Mouse (Mus musculus) splenic B cell, adult 2 months (primary cell): ENCODE measurements around the gene Olfr1178.
A peak's percentile ranks its signal among the peaks of the same experiment; 100 is the strongest.

ENCODE experiments used
- DNase-seq: peaks from one replicate; pipeline ENCODE4 v3.0.0-alpha.2; 2011; ENCODE audit warnings: low read depth, low spot score
- H3K27me3 ChIP-seq: 2 replicates; pipeline ENCODE4 v1.6.1; 2012; ENCODE audit warnings: mild to moderate bottlenecking, low read length, moderate library complexity, mixed read lengths; ENCODE audit not compliant: control insufficient read depth, poor library complexity, insufficient read depth, severe bottlenecking
- H3K36me3 ChIP-seq: 2 replicates; pipeline ENCODE4 v1.6.1; 2012; ENCODE audit warnings: mild to moderate bottlenecking, low read length, moderate library complexity, mixed read lengths; ENCODE audit not compliant: control insufficient read depth, poor library complexity, insufficient read depth, severe bottlenecking

The Olfr1178 gene

DNA sequence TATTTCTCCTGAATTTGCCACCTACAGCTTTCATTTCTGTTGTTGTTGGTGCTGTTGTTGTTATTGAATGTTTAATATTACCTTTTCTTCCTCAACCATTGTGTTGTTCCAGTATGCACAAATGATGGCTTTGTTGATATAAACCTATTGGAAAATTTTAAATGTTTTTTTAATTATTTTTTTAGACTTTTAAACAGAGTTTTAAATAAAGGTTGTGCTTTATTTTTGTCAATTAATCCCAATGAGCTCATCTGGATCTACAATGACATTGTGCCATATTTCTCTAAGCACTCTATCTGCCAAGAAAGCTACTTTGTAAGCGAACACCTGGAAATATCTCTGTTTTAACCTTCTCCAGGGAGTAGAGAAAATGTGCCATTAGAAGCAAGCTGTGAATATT lies at the start of gene Olfr1178:
TSS of gene Olfr1178 (plus strand) at position 301 of the 400 bp plus-strand sequence.
- Histone ChIP-seq H3K27me3 (no peaks in the 10 kb centered on the region), H3K36me3 (no peaks in the 10 kb centered on the region)
- DNase-seq, result no peak

DNA sequence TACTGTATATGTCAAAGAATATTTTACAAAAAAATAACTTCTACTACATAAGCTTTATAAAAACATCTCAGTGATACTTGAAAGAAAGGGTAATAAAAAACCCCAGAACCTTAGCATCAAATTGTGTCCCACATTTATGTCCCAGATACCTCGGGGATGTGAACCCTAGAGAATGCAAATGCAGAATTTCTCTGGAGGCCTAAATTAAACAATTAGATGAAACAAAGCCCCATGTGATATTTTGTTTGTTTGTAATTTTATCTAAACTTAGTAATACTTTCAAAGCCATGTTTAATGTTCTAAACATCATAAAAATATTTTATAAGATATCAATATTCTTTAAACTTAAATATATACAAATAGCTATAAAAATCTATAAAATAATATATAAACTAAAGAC lies 40.5 kb upstream of the Olfr1178 start, which contains the start of gene Olfr1177-ps:
TSS of gene Olfr1177-ps (minus strand) at position 101 of the 400 bp plus-strand sequence.
- no peaks in the 10 kb centered on the region for H3K27me3 ChIP-seq
- DNase-seq, result no peak
- no peaks in the 10 kb centered on the region for H3K36me3 ChIP-seq

DNA sequence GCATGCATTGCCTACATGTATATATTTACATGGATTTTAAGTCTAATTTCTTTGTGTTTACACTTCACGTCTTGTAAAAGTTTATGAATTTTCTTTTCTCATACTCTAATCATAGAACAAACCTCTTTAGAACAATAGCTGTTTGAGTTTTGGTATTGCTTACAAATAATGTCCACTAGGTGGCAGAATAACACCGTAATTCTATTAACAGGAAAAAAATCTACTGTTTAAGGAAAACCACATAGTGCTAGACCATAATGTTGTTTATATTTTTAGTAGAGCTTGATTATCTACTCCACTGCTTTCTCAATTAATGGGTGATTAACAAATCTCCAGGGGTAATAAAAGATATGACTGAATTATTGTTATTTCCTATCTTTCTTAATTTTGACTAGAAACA lies 30.6 kb upstream of the Olfr1178 start:
- peak; percentile 9 for DNase-seq
- no peaks in the 10 kb centered on the region for H3K36me3 ChIP-seq
- H3K27me3 ChIP-seq, result no peaks in the 10 kb centered on the region

DNA sequence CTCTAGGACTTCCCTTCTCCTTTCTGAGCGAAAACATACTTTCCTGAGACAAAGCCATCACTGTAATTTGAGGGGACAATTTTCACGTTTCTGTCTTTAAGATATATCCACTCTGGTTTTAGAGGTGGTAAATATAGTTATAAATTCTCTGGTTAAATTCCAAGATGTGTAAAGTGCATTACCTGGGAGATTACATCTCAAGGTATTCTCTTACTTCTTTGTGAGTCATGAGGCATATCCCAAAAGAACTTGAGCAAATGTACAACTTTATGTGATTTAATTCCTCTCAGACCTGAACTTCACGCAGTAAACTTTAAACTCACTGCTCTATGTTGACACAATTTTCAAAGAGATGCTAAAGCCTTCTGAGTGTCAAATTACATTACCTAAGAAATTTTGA lies 19.5 kb downstream of the Olfr1178 start, which contains the start of gene Olfr1179:
TSS of gene Olfr1179 (minus strand) at position 101 of the 400 bp plus-strand sequence.
- Histone ChIP-seq H3K27me3 (no peaks in the 10 kb centered on the region), H3K36me3 (no peaks in the 10 kb centered on the region)
- DNase-seq, result no peak

DNA sequence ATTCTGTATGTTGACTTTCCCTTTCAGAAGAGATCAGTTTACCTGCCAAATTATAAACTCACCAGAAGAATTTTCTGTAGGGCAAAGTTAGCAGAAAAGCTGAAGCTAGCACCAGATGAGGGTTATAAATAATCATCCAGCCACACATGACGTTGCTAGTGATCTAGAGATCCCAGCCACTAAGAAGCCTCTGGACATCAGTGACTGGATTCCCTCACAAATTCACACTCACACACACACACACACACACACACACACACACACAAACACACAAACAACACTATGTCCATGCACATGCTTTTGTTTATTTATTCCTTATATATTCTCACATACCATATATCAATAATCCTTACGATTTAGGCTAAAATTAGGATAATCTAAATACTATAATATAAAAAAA lies 32.2 kb downstream of the Olfr1178 start, which contains the start of gene Olfr1180:
TSS of gene Olfr1180 (minus strand) at position 101 of the 400 bp plus-strand sequence.
- Histone ChIP-seq H3K36me3 (no peaks in the 10 kb centered on the region), H3K27me3 (no peaks in the 10 kb centered on the region)
- no peak for DNase-seq

DNA sequence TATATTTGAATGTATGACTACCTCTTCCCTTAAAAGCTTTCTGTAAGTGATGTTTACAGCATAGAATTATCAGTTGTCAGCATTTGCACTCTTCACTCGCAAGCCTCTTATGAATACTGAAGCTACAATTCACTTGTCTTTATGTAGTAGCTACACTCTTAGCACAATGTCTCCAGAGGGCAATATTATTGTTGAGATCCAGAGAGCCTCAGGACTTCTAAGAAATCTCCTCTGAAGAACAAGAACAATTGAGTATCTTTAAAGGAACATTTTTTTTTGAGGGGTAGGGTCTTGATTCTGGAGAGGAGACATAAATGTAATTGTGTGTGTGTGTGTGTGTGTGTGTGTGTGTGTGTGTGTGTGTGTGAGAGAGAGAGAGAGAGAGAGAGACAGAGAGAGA lies 39.2 kb downstream of the Olfr1178 start, which contains the start of gene Olfr1181:
TSS of gene Olfr1181 (minus strand) at position 101 of the 400 bp plus-strand sequence.
- no peak for DNase-seq
- Histone ChIP-seq H3K36me3 (no peaks in the 10 kb centered on the region), H3K27me3 (no peaks in the 10 kb centered on the region)

DNA sequence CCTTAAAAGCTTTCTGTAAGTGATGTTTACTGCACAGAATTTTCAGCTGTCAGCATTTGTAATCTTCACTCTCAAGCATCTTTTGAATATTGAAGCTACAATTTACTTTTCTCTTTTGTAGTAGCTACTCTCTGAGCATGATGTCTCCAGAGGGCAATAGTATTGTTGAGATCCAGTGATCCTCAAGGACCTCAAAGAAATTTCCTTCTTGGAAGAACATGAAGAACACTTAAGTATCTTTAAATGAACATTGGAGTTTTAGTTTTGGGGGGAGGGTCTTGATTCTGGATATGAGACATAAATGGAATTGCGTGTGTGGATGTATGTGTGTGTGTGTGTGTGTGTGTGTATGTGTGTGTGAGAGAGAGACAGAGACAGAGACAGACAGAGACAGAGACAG lies 62.2 kb downstream of the Olfr1178 start, which contains the start of gene Gm13757:
TSS of gene Gm13757 (minus strand) at position 101 of the 400 bp plus-strand sequence.
- no peaks in the 10 kb centered on the region for H3K27me3 ChIP-seq
- no peak for DNase-seq
- H3K36me3 ChIP-seq, result no peaks in the 10 kb centered on the region
